Mouse (Mus musculus): ENCODE data around the gene Kdelr1. TPM values are rescaled to one million over a fixed set of nuclear protein-coding genes. Genes with fewer than 3 reads are reported as not detected.
A peak's percentile ranks its signal among the peaks of the same experiment; 100 is the strongest.
"Not testable (repeated sequence)": the region's sequence is repeated elsewhere in the genome, so short reads cannot be mapped to it uniquely, and the experiment has no call there.

The Kdelr1 gene
- total and polyA plus RNA-seq, 3 experiments: 42.3 to 60.6 TPM; not detected in 1

GRCm38 (mm10) chr7:45896517-45897257 lies 24.1 kb downstream of the Kdelr1 start, which contains the start of the genes Syngr4 and Tmem143 (continued):
- TF ChIP-seq EP300 (IDR thresholded peaks at IDR 0.05; ENCODE audit: low read depth in 1 of 2, low read length in 2 of 2): no peak
- no peak for TF ChIP-seq UBTF (IDR thresholded peaks at IDR 0.05; ENCODE audit: borderline replicate concordance, insufficient read depth, low read depth, low read length)
- TF ChIP-seq MAFK (IDR thresholded peaks at IDR 0.05; ENCODE audit: borderline replicate concordance, low read depth, low read length): no peak

- TF ChIP-seq ZMIZ1 (IDR thresholded peaks at IDR 0.05; ENCODE audit: low read depth, low read length): peak; percentile 1; the same call in 1 of the 2 replicates
- TF ChIP-seq POLR2A (IDR thresholded peaks at IDR 0.05; ENCODE audit: control insufficient read depth in 1 of 2, insufficient read depth in 1 of 2, low read depth in 1 of 2, low read length in 2 of 2, poor library complexity in 1 of 2): peak; percentile 59 to 71
- TF ChIP-seq USF1 (IDR thresholded peaks at IDR 0.05; ENCODE audit: low read depth, low read length): peak; percentile 22; the same call in 1 of the 2 replicates
- TF ChIP-seq TCF12 (IDR thresholded peaks at IDR 0.05; ENCODE audit: low read depth, low read length): 0 out of 2 replicates have a peak, but pooled peaks have one; percentile 13
- no peak for TF ChIP-seq EP300 (IDR thresholded peaks at IDR 0.05; ENCODE audit: low read depth in 1 of 2, low read length in 2 of 2)
- peak; percentile 54; the same call in 1 of the 2 replicates for TF ChIP-seq POLR2AphosphoS2 (IDR thresholded peaks at IDR 0.05; ENCODE audit: low read length)
- peak; percentile 85 for DNase-seq (ENCODE audit: low read depth, low spot score)
- H3K36me3 ChIP-seq (ENCODE audit: control insufficient read depth in 1 of 2, insufficient read depth in 2 of 2, low read length in 2 of 2): peaks cover 0 to 3% of the 10 kb centered on the region in 2 experiments; a peak in 1 of 4 replicates
Observed at GRCm38 (mm10) chr7:45897258-45897757, 24.7 kb downstream of the Kdelr1 start.

GRCm38 (mm10) chr7:45898125-45898524 lies 25.6 kb downstream of the Kdelr1 start:
- not testable (repeated sequence) for H3K36me3 ChIP-seq (ENCODE audit: control insufficient read depth in 1 of 2, insufficient read depth in 2 of 2, low read length in 2 of 2); H3K79me2 ChIP-seq (ENCODE audit: control insufficient read depth, insufficient read depth, low read length, poor library complexity); H3K27me3 ChIP-seq (ENCODE audit: control insufficient read depth in 1 of 2, insufficient read depth in 2 of 2, low read length in 2 of 2); H3K9me3 ChIP-seq (replicated peaks; ENCODE audit: insufficient read depth, low read length)
- Histone ChIP-seq H3K9ac (ENCODE audit: control insufficient read depth, low read depth, low read length, poor library complexity, severe bottlenecking) (peak overlapping the region; percentile 92), H3K4me3 (ENCODE audit: control insufficient read depth in 1 of 2, insufficient read depth in 1 of 2, low read depth in 2 of 2, low read length in 2 of 2) (peak overlapping the region; percentile 63 to 80), H3K27ac (ENCODE audit: control insufficient read depth, low read depth, low read length) (0 out of 2 replicates have a peak overlapping the region, but pooled peaks have one; percentile 90), H3K4me1 (ENCODE audit: control insufficient read depth in 1 of 2, insufficient read depth in 2 of 2, low read length in 2 of 2) (peaks cover 0 to 10% of the 10 kb centered on the region in 2 experiments; a peak in 2 of 4 replicates)
- peak; percentile 72 for DNase-seq (ENCODE audit: low read depth, low spot score)
- peak; percentile 14 to 34 (median 23); a peak in 4 of 6 replicates for TF ChIP-seq CTCF (IDR thresholded peaks at IDR 0.05 in 2 of 3, conservative IDR thresholded peaks at IDR 0.05 in 1 of 3; ENCODE audit: control insufficient read depth in 1 of 3, insufficient read depth in 1 of 3, low read depth in 2 of 3, low read length in 3 of 3, poor library complexity in 1 of 3, severe bottlenecking in 1 of 3)

More at GRCm38 (mm10) chr7:45897258-45897757, 24.7 kb downstream of the Kdelr1 start:
- H3K79me2 ChIP-seq (ENCODE audit: control insufficient read depth, insufficient read depth, low read length, poor library complexity): peaks cover 5% of the 10 kb centered on the region; the same call in 1 of the 2 replicates
- peaks cover 0 to 10% of the 10 kb centered on the region in 2 experiments; a peak in 2 of 4 replicates for H3K4me1 ChIP-seq (ENCODE audit: control insufficient read depth in 1 of 2, insufficient read depth in 2 of 2, low read length in 2 of 2)
- H3K27me3 ChIP-seq (ENCODE audit: control insufficient read depth in 1 of 2, insufficient read depth in 2 of 2, low read length in 2 of 2): no peaks in the 10 kb centered on the region
- H3K27ac ChIP-seq (ENCODE audit: control insufficient read depth, low read depth, low read length): peak overlapping the region; percentile 90
- peak overlapping the region; percentile 63 to 80 for H3K4me3 ChIP-seq (ENCODE audit: control insufficient read depth in 1 of 2, insufficient read depth in 1 of 2, low read depth in 2 of 2, low read length in 2 of 2)
- no peaks in the 10 kb centered on the region for H3K9me3 ChIP-seq (replicated peaks; ENCODE audit: insufficient read depth, low read length)
- H3K9ac ChIP-seq (ENCODE audit: control insufficient read depth, low read depth, low read length, poor library complexity, severe bottlenecking): peak overlapping the region; percentile 92

All from MEL (cell line).